Mouse (Mus musculus): ENCODE measurements around the gene Hdac1. TPM values are rescaled to one million over a fixed set of nuclear protein-coding genes. Genes with fewer than 3 reads are reported as not detected.

Hdac1 gene
- polyA plus RNA-seq, 1 experiment = 156 TPM

GRCm38 (mm10) chr4:129507434-129508236, 34.9 kb downstream of the Hdac1 start:
- H3K4me3 ChIP-seq (ENCODE audit: insufficient read depth, low read length) = no peak overlapping the region
- peaks cover 8% of the 10 kb centered on the region for H3K4me1 ChIP-seq (ENCODE audit: control insufficient read depth, insufficient read depth, low read length)
- TF ChIP-seq CTCF (IDR thresholded peaks at IDR 0.05; ENCODE audit: borderline replicate concordance, insufficient read depth, low read length) = no peak
- TF ChIP-seq POLR2A (IDR thresholded peaks at IDR 0.05; ENCODE audit: low read depth, low read length) = no peak
- H3K27ac ChIP-seq (ENCODE audit: insufficient read depth, low read length) = no peak overlapping the region

- no peak for TF ChIP-seq CTCF (IDR thresholded peaks at IDR 0.05; ENCODE audit: borderline replicate concordance, insufficient read depth, low read length)
- no peak for TF ChIP-seq POLR2A (IDR thresholded peaks at IDR 0.05; ENCODE audit: low read depth, low read length)
- H3K27ac ChIP-seq (ENCODE audit: insufficient read depth, low read length) = no peak overlapping the region
- H3K4me1 ChIP-seq (ENCODE audit: control insufficient read depth, insufficient read depth, low read length) = peaks cover 9% of the 10 kb centered on the region
- no peak overlapping the region for H3K4me3 ChIP-seq (ENCODE audit: insufficient read depth, low read length)
Observed at GRCm38 (mm10) chr4:129505511-129505910, 37.0 kb downstream of the Hdac1 start.

GRCm38 (mm10) chr4:129502901-129503444, 39.5 kb downstream of the Hdac1 start:
- Histone ChIP-seq H3K4me3 (ENCODE audit: insufficient read depth, low read length) (no peak overlapping the region), H3K4me1 (ENCODE audit: control insufficient read depth, insufficient read depth, low read length) (peaks cover 9% of the 10 kb centered on the region), H3K27ac (ENCODE audit: insufficient read depth, low read length) (no peak overlapping the region)
- TF ChIP-seq POLR2A (IDR thresholded peaks at IDR 0.05; ENCODE audit: low read depth, low read length) (no peak), CTCF (IDR thresholded peaks at IDR 0.05; ENCODE audit: borderline replicate concordance, insufficient read depth, low read length) (no peak)

- TF ChIP-seq CTCF (IDR thresholded peaks at IDR 0.05; ENCODE audit: borderline replicate concordance, insufficient read depth, low read length) = no peak
- no peak for TF ChIP-seq POLR2A (IDR thresholded peaks at IDR 0.05; ENCODE audit: low read depth, low read length)
- no peak overlapping the region for H3K4me3 ChIP-seq (ENCODE audit: insufficient read depth, low read length)
- peaks cover 9% of the 10 kb centered on the region for H3K4me1 ChIP-seq (ENCODE audit: control insufficient read depth, insufficient read depth, low read length)
- no peak overlapping the region for H3K27ac ChIP-seq (ENCODE audit: insufficient read depth, low read length)
Observed at GRCm38 (mm10) chr4:129502327-129502888, 40.1 kb downstream of the Hdac1 start.

GRCm38 (mm10) chr4:129500607-129501566, 41.6 kb downstream of the Hdac1 start:
- Histone ChIP-seq H3K4me1 (ENCODE audit: control insufficient read depth, insufficient read depth, low read length) (peaks cover 13% of the 10 kb centered on the region), H3K4me3 (ENCODE audit: insufficient read depth, low read length) (peak overlapping the region; percentile 48), H3K27ac (ENCODE audit: insufficient read depth, low read length) (peak overlapping the region; percentile 50; the same call in 1 of the 2 replicates)
- TF ChIP-seq CTCF (IDR thresholded peaks at IDR 0.05; ENCODE audit: borderline replicate concordance, insufficient read depth, low read length) (no peak), POLR2A (IDR thresholded peaks at IDR 0.05; ENCODE audit: low read depth, low read length) (peak; percentile 90)

GRCm38 (mm10) chr4:129500017-129500416, 42.5 kb downstream of the Hdac1 start:
- TF ChIP-seq POLR2A (IDR thresholded peaks at IDR 0.05; ENCODE audit: low read depth, low read length) (0 out of 2 replicates have a peak, but pooled peaks have one; percentile 23), CTCF (IDR thresholded peaks at IDR 0.05; ENCODE audit: borderline replicate concordance, insufficient read depth, low read length) (no peak)
- Histone ChIP-seq H3K4me1 (ENCODE audit: control insufficient read depth, insufficient read depth, low read length) (peaks cover 13% of the 10 kb centered on the region), H3K4me3 (ENCODE audit: insufficient read depth, low read length) (no peak overlapping the region), H3K27ac (ENCODE audit: insufficient read depth, low read length) (0 out of 2 replicates have a peak overlapping the region, but pooled peaks have one; percentile 50)

- Histone ChIP-seq H3K4me1 (ENCODE audit: control insufficient read depth, insufficient read depth, low read length) (peaks cover 13% of the 10 kb centered on the region), H3K4me3 (ENCODE audit: insufficient read depth, low read length) (no peak overlapping the region), H3K27ac (ENCODE audit: insufficient read depth, low read length) (no peak overlapping the region)
- TF ChIP-seq POLR2A (IDR thresholded peaks at IDR 0.05; ENCODE audit: low read depth, low read length) (no peak), CTCF (IDR thresholded peaks at IDR 0.05; ENCODE audit: borderline replicate concordance, insufficient read depth, low read length) (no peak)
Observed at GRCm38 (mm10) chr4:129498941-129499340, 43.6 kb downstream of the Hdac1 start.

- peaks cover 4% of the 10 kb centered on the region; the same call in 1 of the 2 replicates for H3K4me1 ChIP-seq (ENCODE audit: control insufficient read depth, insufficient read depth, low read length)
- TF ChIP-seq CTCF (IDR thresholded peaks at IDR 0.05; ENCODE audit: borderline replicate concordance, insufficient read depth, low read length) (no peak), POLR2A (IDR thresholded peaks at IDR 0.05; ENCODE audit: low read depth, low read length) (no peak)
- no peak overlapping the region for H3K4me3 ChIP-seq (ENCODE audit: insufficient read depth, low read length)
- no peak overlapping the region for H3K27ac ChIP-seq (ENCODE audit: insufficient read depth, low read length)
Observed at GRCm38 (mm10) chr4:129496631-129497030, 45.9 kb downstream of the Hdac1 start.

Data from embryonic fibroblast, embryonic 13.5 days (primary cell).